Mouse (Mus musculus): Measurements from ENCODE around the gene Idh2.
A peak's percentile ranks its signal among the peaks of the same experiment; 100 is the strongest.

GRCm38 (mm10) chr7:80077801-80078200 is 37.4 kb downstream of the Idh2 start:
- TF ChIP-seq POLR2A (IDR thresholded peaks at IDR 0.05; ENCODE audit: insufficient read depth, low read depth, low read length) (0 out of 2 replicates have a peak, but pooled peaks have one; percentile 31), CTCF (IDR thresholded peaks at IDR 0.05) (no peak), EP300 (IDR thresholded peaks at IDR 0.05; ENCODE audit: insufficient read depth, low read depth, low read length) (no peak)

Data from heart, adult 2 months (tissue).